Comparison of ENCODE assay signal across 10 mouse cellular contexts in genomic region chr6:94162918-94163317, GRCm38 (mm10).
DNase-seq lines count a peak whose midpoint lies in the region; ATAC-seq and TF ChIP-seq lines count a peak whose summit lies in the region.
"Had no signal": no experiment of that assay in that cellular context is flagged by ENCODE, and none has a peak within 500 bp of the region (broad histone marks: within the 10 kb centered on the region; RNA-seq: fewer than 3 reads in every experiment).

No protein-coding gene starts in this region.

- H3K4me1 ChIP-seq in lung, postnatal 0 days (ENCODE audit: insufficient read depth, low read depth, low read length): peaks cover 16% of the 10 kb centered on the region
- peaks cover 28% of the 10 kb centered on the region for H3K4me1 ChIP-seq in forebrain, embryonic 15.5 days
- H3K4me1 ChIP-seq: megakaryocyte, embryonic 14.5 days had no signal

- TF ChIP-seq CTCF in lung, postnatal 0 days (IDR thresholded peaks at IDR 0.05): no peak

- no peak for ATAC-seq in lung, postnatal 0 days
- ATAC-seq in forebrain, embryonic 15.5 days (replicated peaks): peak; percentile 51; the same call in 1 of the 2 replicates
- ATAC-seq: Patski had no signal

- no peak overlapping the region for H3K4me3 ChIP-seq in lung, postnatal 0 days (ENCODE audit: low read depth, low read length)
- no peak overlapping the region for H3K4me3 ChIP-seq in forebrain, embryonic 15.5 days
- H3K4me3 ChIP-seq: megakaryocyte, embryonic 14.5 days had no signal

- WGBS in lung, postnatal 0 days: 37% methylated on average over 8 of the region's 8 CpGs
- WGBS in forebrain, embryonic 15.5 days: 42% methylated on average over 8 of the region's 8 CpGs

- peak overlapping the region; percentile 19 for H3K4me2 ChIP-seq in lung, postnatal 0 days (replicated peaks; ENCODE audit: low read depth, low read length)
- H3K4me2 ChIP-seq in forebrain, embryonic 15.5 days (replicated peaks): peak overlapping the region; percentile 17

- H3K9ac ChIP-seq in lung, postnatal 0 days (replicated peaks; ENCODE audit: low read depth): no peak overlapping the region
- no peak overlapping the region for H3K9ac ChIP-seq in forebrain, embryonic 15.5 days (replicated peaks)

- H3K9me3 ChIP-seq in lung, postnatal 0 days (ENCODE audit: low read length): no peaks in the 10 kb centered on the region
- H3K9me3 ChIP-seq in forebrain, embryonic 15.5 days: no peaks in the 10 kb centered on the region

- intact Hi-C loops in left cerebral cortex, postnatal 10 days (cut with DNase I): no loop called here

- no peaks in the 10 kb centered on the region for H3K27me3 ChIP-seq in lung, postnatal 0 days (replicated peaks; ENCODE audit: insufficient read depth, low read length)
- no peaks in the 10 kb centered on the region for H3K27me3 ChIP-seq in forebrain, embryonic 15.5 days
- H3K27me3 ChIP-seq: megakaryocyte, embryonic 14.5 days; Patski had no signal

- no peak for TF ChIP-seq EP300 in lung, postnatal 0 days (IDR thresholded peaks at IDR 0.05)

- no peak for DNase-seq in lung, postnatal 0 days (ENCODE audit: low spot score)
- no peak for DNase-seq in lung, adult 18-20 months
- peak; percentile 23 for DNase-seq in liver
- no peak for DNase-seq in testis, postnatal 10 days (ENCODE audit: low spot score)
- no peak for DNase-seq in testis, postnatal 14 days (ENCODE audit: low spot score)
- DNase-seq in left cerebral cortex, postnatal 10 days (ENCODE audit: extremely low spot score in 1 of 2, low spot score in 2 of 2): no peak
- DNase-seq: kidney, adult 2 months had no signal

- H3K27ac ChIP-seq in lung, postnatal 0 days (ENCODE audit: low read length): no peak overlapping the region
- peak overlapping the region; percentile 74 for H3K27ac ChIP-seq in forebrain, embryonic 15.5 days (replicated peaks)

- no peaks in the 10 kb centered on the region for H3K36me3 ChIP-seq in lung, postnatal 0 days (ENCODE audit: insufficient read depth, low read length)
- H3K36me3 ChIP-seq in forebrain, embryonic 15.5 days: no peaks in the 10 kb centered on the region
